Mouse (Mus musculus) left cerebral cortex, adult 8-10 months (tissue): ENCODE measurements around the gene 4930470P17Rik. TPM values are rescaled to one million over a fixed set of nuclear protein-coding genes. Genes with fewer than 3 reads are reported as not detected.
"Not testable (repeated sequence)": the region's sequence is repeated elsewhere in the genome, so short reads cannot be mapped to it uniquely, and the experiment has no call there.

ENCODE experiments used
- DNase-seq, 2 experiments: peaks; one replicate each; pipeline ENCODE4 v3.0.0; 2022; ENCODE audit warnings: low spot score in 2 of 2
- total RNA-seq, 4 experiments: library from RNA; stranded (reverse); gene quantifications; 2 replicates each; pipeline ENCODE4 v1.2.4; 2022

The 4930470P17Rik gene
- total RNA-seq: not detected

- no peak for DNase-seq
These were observed at the start of gene 4930470P17Rik for GRCm38 (mm10) chr2:170601917-170602316. 4930470P17Rik (minus strand) TSS chr2:170602017.

DNA sequence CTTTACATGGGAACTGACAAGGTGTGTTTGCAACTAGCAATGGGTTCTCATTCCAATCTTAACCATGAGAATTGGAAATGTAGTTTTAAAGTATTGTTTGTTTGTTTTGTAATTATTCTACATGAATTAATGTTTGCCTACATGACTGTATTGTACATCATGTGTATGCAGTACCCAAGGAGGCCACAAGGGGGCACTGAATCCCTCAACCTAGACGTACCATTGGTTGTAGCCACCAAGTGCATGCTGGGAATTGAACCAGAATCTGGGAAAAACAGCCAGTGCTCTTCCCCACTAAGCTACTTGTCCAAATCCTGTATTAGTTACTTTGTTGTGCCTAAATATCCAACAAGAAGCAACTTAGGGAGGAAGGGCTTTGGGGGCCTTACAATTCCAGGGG is 49.7 kb upstream of the 4930470P17Rik start:
- DNase-seq: no peak

GRCm38 (mm10) chr2:170648542-170648941 is 46.7 kb upstream of the 4930470P17Rik start:
- peak in 1 of 2 experiments; percentile 72 for DNase-seq

DNA sequence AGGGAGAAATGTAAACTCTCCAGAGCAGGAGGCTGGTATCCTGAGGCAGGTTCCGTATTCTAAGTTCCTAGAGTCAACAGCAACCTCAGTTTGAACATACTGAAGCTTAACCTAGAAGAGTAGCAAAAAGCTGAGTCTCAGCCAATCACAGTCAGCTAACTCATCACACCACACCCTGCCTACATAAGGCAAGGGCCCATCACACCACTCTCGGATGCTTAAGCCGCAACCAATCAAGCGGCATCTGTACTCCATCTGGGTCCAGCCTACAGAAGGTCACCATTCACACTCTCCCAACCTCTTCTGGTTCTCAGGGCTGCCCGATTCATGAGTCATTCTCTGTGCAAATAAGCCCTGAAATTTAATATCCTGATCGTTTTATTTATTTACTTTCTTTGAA is 44.4 kb upstream of the 4930470P17Rik start:
- peak in 1 of 2 experiments; percentile 42 for DNase-seq

DNA sequence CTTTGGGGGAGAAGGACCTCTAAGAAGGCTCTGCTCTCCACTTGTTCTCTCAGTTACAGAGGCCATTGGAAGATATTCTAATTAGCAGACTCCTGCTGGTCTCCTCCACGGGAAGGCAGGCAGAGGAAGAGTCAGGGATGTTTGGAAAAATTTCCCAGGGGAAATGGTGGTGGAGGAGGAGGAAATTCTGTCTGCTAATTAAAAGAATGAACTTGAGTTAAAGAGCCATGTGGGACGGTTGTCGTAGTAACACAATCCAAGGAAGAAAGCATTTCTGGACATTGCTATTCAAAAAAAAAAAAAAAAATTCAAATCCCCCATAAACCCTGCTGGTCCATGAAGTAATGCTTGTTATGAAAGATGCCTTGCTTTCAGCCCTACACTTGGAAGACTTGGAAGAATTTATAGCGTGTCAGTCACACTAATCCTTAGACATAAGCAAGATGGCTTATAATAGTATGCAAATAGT is 40.6 kb upstream of the 4930470P17Rik start:
- no peak for DNase-seq

DNA sequence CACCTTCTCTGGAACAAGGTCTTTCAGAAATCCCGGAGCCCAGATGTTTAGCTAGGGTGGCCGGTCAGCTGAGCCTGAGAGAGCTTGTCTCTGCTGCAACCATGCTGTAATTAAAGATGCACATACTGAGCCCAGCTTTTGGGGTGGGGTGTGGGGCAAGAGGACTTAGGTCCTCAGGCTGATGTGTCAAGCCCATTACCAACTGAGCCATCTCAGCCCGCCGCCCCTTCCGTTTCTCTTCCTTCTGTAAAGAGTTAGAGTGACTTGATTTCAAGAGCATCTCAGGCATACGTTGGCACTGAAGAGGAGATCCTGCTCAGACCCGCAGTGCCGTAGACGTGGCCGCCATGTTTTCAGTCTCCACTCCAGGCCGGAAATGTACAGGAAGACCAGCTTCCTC is 38.5 kb upstream of the 4930470P17Rik start:
- DNase-seq: no peak

DNA sequence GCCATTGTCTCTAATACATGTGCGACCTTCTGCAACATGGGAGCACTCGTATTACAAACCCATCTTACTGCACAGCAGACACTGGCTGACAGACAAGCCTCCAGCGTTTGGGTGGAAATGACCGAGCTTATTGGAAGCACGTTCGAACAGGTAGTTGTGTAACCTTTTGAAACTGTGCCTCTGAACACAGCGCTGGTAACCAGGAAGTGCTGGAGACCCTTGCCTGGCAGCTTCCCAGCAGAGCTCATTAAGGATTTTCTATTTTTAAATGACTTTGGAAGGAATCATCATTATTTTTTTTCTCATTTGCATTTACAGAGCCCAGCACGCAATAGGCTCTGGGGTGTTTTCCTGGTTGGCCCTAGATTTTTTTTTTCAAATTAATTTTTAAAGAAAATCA is 36.9 kb upstream of the 4930470P17Rik start:
- no peak for DNase-seq

DNA sequence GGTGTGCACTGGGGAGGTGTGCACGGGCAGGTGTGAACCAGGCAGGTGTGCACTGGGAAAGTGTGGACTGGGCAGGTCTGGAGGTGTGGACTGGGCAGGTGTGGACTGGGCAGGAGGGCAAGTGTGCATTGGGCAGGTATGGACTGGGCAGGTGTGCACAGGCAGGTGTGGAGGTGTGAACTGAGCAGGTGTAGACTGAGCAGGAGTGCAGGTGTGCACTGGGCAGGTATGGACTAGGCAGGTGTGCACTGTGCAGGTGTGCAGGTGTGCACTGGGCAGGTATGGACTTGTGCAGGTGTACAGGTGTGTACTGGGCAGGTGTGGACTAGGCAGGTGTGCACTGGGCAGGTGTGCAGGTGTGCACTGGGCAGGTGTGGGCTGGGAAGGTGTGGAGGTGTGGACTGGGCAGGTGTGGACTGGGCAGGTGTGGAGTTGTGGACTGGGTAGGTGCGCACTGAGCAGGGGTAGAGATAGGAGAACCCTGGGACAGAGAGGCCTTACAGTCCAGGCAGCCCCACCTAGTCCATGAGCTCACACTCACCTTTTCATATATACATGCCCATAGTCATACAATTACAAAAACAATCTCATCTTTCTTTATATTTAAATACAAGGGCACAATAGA is 31.3 kb upstream of the 4930470P17Rik start:
- DNase-seq: no peak

DNA sequence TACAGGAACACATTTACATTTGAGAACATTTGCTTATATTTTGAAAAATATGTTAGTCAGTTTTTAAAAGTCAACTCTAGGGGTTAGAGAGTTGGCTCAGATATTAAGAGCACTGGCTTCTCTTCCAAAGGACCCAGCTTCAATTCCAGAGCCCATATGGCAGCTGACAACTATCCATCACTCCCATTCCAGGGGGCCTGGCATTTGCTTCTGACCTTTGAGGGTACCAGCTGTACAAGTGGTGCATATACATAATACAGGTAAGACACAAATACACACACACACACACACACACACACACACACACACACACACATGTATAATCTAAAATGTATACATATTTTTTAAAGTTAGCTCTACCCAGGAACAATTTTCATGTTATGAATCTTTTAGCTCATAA is 30.6 kb upstream of the 4930470P17Rik start:
- no peak for DNase-seq

DNA sequence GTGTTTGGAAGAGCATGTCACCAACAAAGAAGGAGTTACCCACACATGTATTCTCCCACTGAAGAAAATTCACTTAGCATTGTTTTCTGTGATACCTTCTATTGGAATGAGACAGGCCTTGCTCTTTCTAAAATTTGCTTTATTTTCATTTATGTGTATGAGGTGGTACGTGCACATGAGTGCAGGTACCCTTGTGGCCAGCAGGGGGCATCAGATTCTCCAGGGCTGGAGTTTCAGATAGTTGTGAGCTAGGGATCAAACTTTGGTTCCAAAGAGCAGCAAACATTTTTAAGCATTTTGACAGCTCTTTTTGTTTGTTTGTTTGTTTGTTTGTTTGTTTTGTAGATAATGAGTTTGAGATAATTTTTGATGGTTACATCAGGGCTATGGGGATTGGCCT is 29.6 kb upstream of the 4930470P17Rik start:
- no peak for DNase-seq

DNA sequence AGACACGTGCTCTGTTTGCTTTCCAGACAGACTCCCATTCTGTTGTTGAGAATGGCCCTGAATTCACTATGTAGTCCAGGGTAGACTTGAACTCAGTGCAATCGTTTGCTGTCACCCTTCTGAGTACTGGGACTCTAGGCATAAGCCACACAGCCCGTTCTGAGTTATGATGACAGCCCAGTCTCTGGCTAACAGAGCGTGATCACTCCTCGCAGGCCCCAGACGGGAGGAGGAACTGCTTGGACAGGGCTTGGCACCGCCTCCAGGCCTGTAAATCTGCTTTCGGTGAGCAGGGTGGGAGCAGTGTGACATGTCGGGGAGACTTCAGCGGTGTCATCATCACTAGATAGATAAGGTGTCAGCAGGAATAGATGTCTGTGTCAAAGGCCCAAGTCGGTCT is 28.7 kb upstream of the 4930470P17Rik start:
- no peak for DNase-seq

DNA sequence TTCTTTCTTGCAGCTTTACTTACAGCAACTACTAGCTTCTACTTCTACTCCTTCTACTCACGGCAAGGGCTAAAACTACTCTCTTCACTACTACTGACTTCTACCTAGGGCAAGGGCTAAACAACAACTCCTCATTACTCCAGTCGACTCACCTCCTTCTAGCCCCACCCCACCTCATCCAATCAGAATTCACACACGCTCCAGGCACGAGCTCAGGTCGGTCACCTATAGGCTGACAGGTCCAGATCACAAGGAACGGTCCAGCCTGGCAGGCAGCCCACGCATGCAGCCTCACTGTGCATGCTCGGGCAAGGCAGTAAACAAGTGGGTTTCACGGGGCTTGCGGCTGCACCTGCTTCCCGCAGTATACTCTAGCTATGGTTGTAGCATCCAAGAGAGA is 26.2 kb upstream of the 4930470P17Rik start:
- DNase-seq: not testable (repeated sequence)

- not testable (repeated sequence) for DNase-seq
These were observed 22.5 kb upstream of the 4930470P17Rik start for GRCm38 (mm10) chr2:170624201-170624880.

DNA sequence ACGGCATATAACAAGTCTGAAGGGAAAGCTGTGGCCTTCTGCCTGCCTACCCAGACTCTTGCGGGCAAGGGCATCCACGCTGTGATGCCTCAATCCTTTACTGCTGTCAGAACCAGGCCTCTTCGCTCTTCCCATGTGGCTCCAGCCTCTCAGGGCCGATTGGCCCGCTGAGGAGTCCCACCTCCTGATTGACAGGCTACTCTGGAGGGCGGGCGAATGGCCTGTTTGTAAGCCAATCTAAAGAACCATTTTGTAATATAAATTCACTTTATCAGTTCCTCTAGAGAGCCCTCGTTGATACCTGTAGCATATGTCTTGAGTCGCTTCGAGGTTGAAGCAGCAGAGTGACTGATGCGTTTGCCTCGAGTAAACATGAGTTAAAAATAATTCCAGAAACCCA is 21.2 kb upstream of the 4930470P17Rik start:
- no peak for DNase-seq

- peak in 1 of 2 experiments; percentile 12 for DNase-seq
These were observed 17.2 kb upstream of the 4930470P17Rik start for GRCm38 (mm10) chr2:170618862-170619492.

- DNase-seq: not testable (repeated sequence)
These were observed 10.0 kb upstream of the 4930470P17Rik start for GRCm38 (mm10) chr2:170611794-170612193.

DNA sequence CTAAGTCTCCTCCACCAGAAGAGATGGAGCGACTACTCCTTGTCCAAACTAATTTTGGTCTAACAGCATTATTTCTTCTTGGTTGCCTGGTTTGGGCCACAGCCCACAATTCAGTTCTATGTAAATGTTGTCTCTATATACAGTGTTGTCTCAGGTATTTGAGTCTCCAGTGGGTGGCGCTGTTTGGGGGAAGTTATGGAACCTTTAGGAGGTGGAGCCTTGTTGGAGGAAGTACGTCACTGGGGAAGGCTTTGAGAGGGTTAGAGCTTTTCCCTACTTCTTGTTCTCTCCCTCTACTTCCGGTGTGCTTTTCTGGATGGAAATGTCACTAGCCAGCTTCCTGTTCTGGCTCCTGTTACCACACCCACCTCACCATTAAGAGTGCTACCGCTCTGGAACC is 646 bp downstream of the 4930470P17Rik start:
- no peak for DNase-seq

GRCm38 (mm10) chr2:170597586-170597985 is 4.2 kb downstream of the 4930470P17Rik start:
- no peak for DNase-seq

- DNase-seq: peak in 1 of 2 experiments; percentile 48
These were observed 5.1 kb downstream of the 4930470P17Rik start for GRCm38 (mm10) chr2:170596726-170597125.

GRCm38 (mm10) chr2:170592161-170592560 is 9.7 kb downstream of the 4930470P17Rik start:
- DNase-seq: no peak

- DNase-seq: no peak
These were observed 13.4 kb downstream of the 4930470P17Rik start for GRCm38 (mm10) chr2:170588369-170588900.

DNA sequence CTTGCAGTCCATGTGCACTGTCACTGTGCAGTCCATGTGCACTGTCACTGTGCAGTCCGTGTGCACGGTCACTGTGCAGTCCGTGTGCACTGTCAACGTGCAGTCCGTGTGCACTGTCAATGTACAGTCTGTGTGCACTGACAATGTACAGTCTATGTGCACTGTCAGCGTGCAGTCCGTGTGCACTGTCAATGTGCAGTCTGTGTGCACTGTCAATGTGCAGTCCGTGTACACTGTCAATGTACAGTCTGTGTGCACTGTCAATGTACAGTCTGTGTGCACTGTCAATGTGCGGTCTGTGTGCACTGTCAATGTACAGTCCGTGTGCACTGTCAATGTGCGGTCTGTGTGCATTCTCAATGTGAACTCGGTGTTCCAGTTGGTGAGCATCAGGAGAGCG is 17.1 kb downstream of the 4930470P17Rik start:
- no peak for DNase-seq
